Comparison of ENCODE assay signal across 9 mouse cellular contexts in genomic region chr11:117976081-117976582, GRCm38 (mm10). TPM values are rescaled to one million over a fixed set of nuclear protein-coding genes. Genes with fewer than 3 reads are reported as not detected.
A peak's percentile ranks its signal among the peaks of the same experiment; 100 is the strongest.
DNase-seq lines count a peak whose midpoint lies in the region; ATAC-seq lines count a peak whose summit lies in the region.
"Had no signal": no experiment of that assay in that cellular context is flagged by ENCODE, and none has a peak within 500 bp of the region (broad histone marks: within the 10 kb centered on the region; RNA-seq: fewer than 3 reads in every experiment).

No protein-coding gene starts in this region.

- H3K4me2 ChIP-seq in midbrain, embryonic 12.5 days (replicated peaks), result peak overlapping the region; percentile 32
- H3K4me2 ChIP-seq: liver, embryonic 13.5 days had no signal

- peaks cover 43% of the 10 kb centered on the region for H3K4me1 ChIP-seq in heart, embryonic 10.5 days
- H3K4me1 ChIP-seq in midbrain, embryonic 12.5 days, result peaks cover 33% of the 10 kb centered on the region

- peaks cover 30% of the 10 kb centered on the region for H3K27me3 ChIP-seq in heart, embryonic 10.5 days (ENCODE audit: insufficient read depth, poor library complexity, severe bottlenecking)
- H3K27me3 ChIP-seq in midbrain, embryonic 12.5 days, result peaks cover 21% of the 10 kb centered on the region

- peak overlapping the region; percentile 86 for H3K27ac ChIP-seq in heart, embryonic 10.5 days
- H3K27ac ChIP-seq in midbrain, embryonic 12.5 days (replicated peaks), result peak overlapping the region; percentile 94
- H3K27ac ChIP-seq: liver, embryonic 13.5 days had no signal

- peak; percentile 58 for DNase-seq in right cerebral cortex, postnatal 4 days
- DNase-seq in right cerebral cortex, postnatal 36 days (ENCODE audit: low spot score in 2 of 2), result no peak
- peak; percentile 53 to 85 for DNase-seq in cerebellum, postnatal 4 days (ENCODE audit: low spot score in 2 of 2)
- peak; percentile 70 for DNase-seq in heart, embryonic 10.5 days (ENCODE audit: low spot score)
- DNase-seq in kidney, postnatal 25 days, result peak; percentile 76 to 79
- no peak for DNase-seq in yolk sac, embryonic 10.5 days (ENCODE audit: low spot score)
- no peak for DNase-seq in ovary, postnatal 14 days (ENCODE audit: low spot score)
- DNase-seq: liver, embryonic 13.5 days had no signal

- H3K9ac ChIP-seq in midbrain, embryonic 12.5 days (replicated peaks), result peak overlapping the region; percentile 39; the same call in 1 of the 2 replicates
- H3K9ac ChIP-seq: liver, embryonic 13.5 days had no signal

- no peaks in the 10 kb centered on the region for H3K9me3 ChIP-seq in heart, embryonic 10.5 days
- no peaks in the 10 kb centered on the region for H3K9me3 ChIP-seq in midbrain, embryonic 12.5 days
- H3K9me3 ChIP-seq: liver, embryonic 13.5 days had no signal

- WGBS in heart, embryonic 10.5 days, result 14% methylated on average over 8 of the region's 8 CpGs
- 0% methylated on average over 8 of the region's 8 CpGs for WGBS in midbrain, embryonic 12.5 days

- H3K4me3 ChIP-seq in heart, embryonic 10.5 days, result no peak overlapping the region
- H3K4me3 ChIP-seq in midbrain, embryonic 12.5 days, result no peak overlapping the region
- H3K4me3 ChIP-seq: liver, embryonic 13.5 days had no signal

- no peaks in the 10 kb centered on the region for H3K36me3 ChIP-seq in heart, embryonic 10.5 days
- H3K36me3 ChIP-seq in midbrain, embryonic 12.5 days, result no peaks in the 10 kb centered on the region
- H3K36me3 ChIP-seq: liver, embryonic 13.5 days had no signal

- peak; percentile 61 for ATAC-seq in midbrain, embryonic 12.5 days (ENCODE audit: low FRiP score, low read depth)

RNA-seq across cellular contexts. Expression of gene Socs3, which starts 6.3 kb away (rescaled TPM):
- polyA plus RNA-seq in heart, embryonic 10.5 days (2016; fragmentation: Nextera tagmentation; extraction: Ambion mirVana), result 6.9 and 10.6 TPM in 2 replicates
- 10.7 and 13.2 TPM in 2 replicates for polyA plus RNA-seq in midbrain, embryonic 12.5 days (2016; fragmentation: Nextera tagmentation; extraction: Ambion mirVana)

RNA-seq across cellular contexts. Expression of gene Pgs1, which starts 10.0 kb away (rescaled TPM):
- polyA plus RNA-seq in heart, embryonic 10.5 days (2016; fragmentation: Nextera tagmentation; extraction: Ambion mirVana), result 34.0 and 38.5 TPM in 2 replicates
- 47.5 and 48.9 TPM in 2 replicates for polyA plus RNA-seq in midbrain, embryonic 12.5 days (2016; fragmentation: Nextera tagmentation; extraction: Ambion mirVana)

Comparison
In these comparisons a context has a peak if more than half of its experiments do, and no peak if none do; other contexts are left out.
1. DNase-seq: peak in right cerebral cortex, postnatal 4 days (single experiment), cerebellum, postnatal 4 days (2 of 2), heart, embryonic 10.5 days (single experiment) and kidney, postnatal 25 days (2 of 2); none in right cerebral cortex, postnatal 36 days (0 of 2), yolk sac, embryonic 10.5 days (single experiment) and ovary, postnatal 14 days (single experiment).